Mouse (Mus musculus): ENCODE results near the gene Med15. TPM values are rescaled to one million over a fixed set of nuclear protein-coding genes. Genes with fewer than 3 reads are reported as not detected.

Med15 gene
- 47.4 and 48.0 TPM in 2 replicates for polyA plus RNA-seq (2016; fragmentation: Nextera tagmentation; extraction: Ambion mirVana)

DNA sequence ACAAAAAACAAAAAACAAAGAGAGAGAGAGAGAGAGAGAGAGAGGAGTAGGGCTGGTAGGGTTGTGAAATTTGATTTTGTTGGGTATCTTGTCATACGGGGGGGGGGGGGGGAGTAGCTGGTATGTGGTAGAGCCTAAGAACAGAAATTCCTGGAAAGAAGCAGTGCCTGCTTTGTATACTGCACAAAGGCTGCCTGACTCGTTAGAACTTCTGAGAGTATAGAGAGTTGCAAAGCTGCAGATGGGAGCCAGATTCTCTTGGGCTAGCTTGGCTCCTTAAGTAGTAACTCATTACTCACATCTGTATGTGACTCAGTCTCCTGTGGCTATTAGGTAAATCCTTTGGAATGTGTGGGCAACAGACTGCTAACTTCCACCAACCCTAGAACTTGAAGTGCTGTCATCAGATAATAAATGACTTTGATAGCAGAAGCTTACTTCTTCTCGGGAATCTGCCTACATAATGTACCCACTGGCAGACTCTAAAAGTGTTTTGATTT lies at the start of gene Med15:
Gene Med15, minus strand, starts transcription at position 51 of the 500 bp plus-strand sequence.
- Histone ChIP-seq H3K4me1 (no peaks in the 10 kb centered on the region), H3K27me3 (peaks cover 7% of the 10 kb centered on the region), H3K9ac (replicated peaks) (no peak within 1 kb of the TSS), H3K4me2 (replicated peaks) (no peak within 1 kb of the TSS), H3K27ac (replicated peaks) (no peak within 1 kb of the TSS), H3K4me3 (no peak within 1 kb of the TSS), H3K36me3 (no peaks in the 10 kb centered on the region), H3K9me3 (no peaks in the 10 kb centered on the region)
- ATAC-seq (ENCODE audit: low FRiP score, low read depth): no peak
- WGBS: 71% methylated on average over 3 of the region's 3 CpGs

DNA sequence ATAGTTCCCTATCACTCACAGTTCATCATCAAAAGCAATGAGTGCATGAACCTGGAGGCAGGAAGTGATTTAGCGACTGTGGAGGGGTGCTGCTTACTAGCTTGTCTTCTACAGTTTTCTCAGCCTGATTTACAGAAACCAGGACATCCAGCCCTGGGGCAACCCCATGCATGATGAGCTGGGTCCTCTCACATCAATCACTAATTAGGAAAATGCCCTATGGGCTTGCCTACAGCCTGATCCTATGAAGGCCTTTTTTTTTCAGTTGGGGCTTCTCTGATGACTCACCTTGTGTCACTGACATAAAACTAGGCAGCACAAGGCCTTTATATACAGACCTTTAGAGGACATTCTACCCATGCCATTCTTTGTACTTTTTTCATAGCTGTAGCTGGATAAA lies 47.0 kb upstream of the Med15 start:
- Histone ChIP-seq H3K27ac (replicated peaks) (no peak overlapping the region), H3K4me1 (no peaks in the 10 kb centered on the region), H3K4me2 (replicated peaks) (no peak overlapping the region), H3K9me3 (no peaks in the 10 kb centered on the region), H3K9ac (replicated peaks) (no peak overlapping the region), H3K36me3 (peaks cover 60% of the 10 kb centered on the region), H3K4me3 (no peak overlapping the region), H3K27me3 (no peaks in the 10 kb centered on the region)
- ATAC-seq (ENCODE audit: low FRiP score, low read depth): no peak
- whole genome bisulfite sequencing: 91% methylated on average over 1 of the region's 1 CpGs

DNA sequence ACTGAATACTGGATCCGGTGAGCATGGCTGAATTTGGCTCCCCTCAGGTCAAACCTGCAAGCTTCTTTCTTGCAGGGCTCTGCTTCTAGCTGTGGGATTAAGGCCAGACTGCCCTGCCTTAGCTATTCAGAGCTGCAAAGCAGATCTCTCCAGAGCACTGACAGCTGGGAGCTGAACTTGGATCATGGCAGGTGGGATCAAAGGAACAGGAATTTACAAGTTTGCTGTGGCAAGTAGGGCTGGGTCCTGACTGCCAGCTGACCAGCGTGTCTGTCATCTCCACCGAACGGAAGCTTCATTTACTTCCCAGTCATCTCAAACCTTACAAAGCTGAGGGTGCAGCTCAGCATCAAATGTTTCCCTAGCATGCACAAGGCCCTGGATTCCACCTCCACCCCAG lies 45.5 kb upstream of the Med15 start:
- Histone ChIP-seq H3K36me3 (peaks cover 50% of the 10 kb centered on the region), H3K27ac (replicated peaks) (no peak overlapping the region), H3K9ac (replicated peaks) (no peak overlapping the region), H3K9me3 (no peaks in the 10 kb centered on the region), H3K27me3 (no peaks in the 10 kb centered on the region), H3K4me3 (no peak overlapping the region), H3K4me1 (no peaks in the 10 kb centered on the region), H3K4me2 (replicated peaks) (no peak overlapping the region)
- 89% methylated on average over 4 of the region's 4 CpGs for WGBS
- no peak for ATAC-seq (ENCODE audit: low FRiP score, low read depth)

DNA sequence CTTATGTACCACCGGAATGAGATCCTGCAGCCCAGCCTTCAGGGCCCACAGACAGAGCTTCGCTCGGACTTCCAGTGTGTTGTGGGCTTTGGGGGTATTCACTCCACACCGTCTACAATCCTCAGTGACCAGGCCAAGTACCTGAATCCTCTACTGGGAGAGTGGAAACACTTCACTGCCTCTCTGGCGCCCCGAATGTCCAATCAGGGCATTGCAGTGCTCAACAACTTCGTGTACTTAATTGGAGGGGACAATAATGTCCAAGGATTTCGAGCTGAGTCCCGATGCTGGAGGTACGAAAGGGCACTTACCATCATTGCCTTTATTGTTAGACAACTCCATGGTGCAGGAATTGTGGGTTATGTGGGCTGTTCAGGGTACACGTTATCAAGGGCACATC lies 44.1 kb upstream of the Med15 start:
- Histone ChIP-seq H3K4me3 (no peak overlapping the region), H3K9ac (replicated peaks) (no peak overlapping the region), H3K27me3 (no peaks in the 10 kb centered on the region), H3K4me2 (replicated peaks) (no peak overlapping the region), H3K4me1 (no peaks in the 10 kb centered on the region), H3K36me3 (peaks cover 60% of the 10 kb centered on the region), H3K9me3 (no peaks in the 10 kb centered on the region), H3K27ac (replicated peaks) (no peak overlapping the region)
- no peak for ATAC-seq (ENCODE audit: low FRiP score, low read depth)
- WGBS: 66% methylated on average over 11 of the region's 11 CpGs

DNA sequence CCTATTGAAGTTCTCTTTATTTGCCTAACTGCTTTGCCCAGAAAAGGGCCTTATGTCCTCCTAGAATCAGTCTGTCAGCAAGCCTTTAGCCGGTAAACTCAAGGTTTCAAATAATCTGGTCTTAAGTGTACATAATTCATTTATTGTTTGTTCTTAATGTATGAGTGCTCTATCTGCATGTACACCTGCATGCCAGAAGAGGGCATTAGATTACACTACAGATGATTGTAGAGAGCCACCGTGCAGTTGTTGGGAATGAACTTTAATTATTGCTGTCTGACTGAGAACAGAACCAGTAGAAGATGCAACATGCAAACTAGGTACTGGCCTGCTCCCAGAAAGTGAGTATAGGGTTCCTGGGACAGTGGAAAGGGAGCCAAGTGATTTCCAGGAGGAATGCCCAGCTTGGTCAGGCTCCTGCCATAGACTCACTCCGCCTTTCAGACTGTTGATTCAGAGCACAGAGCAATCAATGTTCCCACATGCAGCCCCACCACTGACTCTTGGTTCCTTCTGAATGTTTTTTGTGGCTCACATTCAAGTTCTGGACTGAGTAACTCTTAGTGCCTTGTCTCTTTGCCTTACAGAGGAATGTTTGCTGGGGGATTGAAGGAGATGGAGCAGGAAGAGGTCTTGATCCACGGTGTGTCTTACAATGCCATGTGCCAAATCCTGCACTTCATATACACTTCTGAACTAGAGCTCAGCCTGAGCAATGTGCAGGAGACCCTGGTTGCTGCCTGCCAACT lies 38.6 kb upstream of the Med15 start:
- no peaks in the 10 kb centered on the region for H3K9me3 ChIP-seq
- no peak overlapping the region for H3K9ac ChIP-seq (replicated peaks)
- H3K27ac ChIP-seq (replicated peaks): no peak overlapping the region
- no peaks in the 10 kb centered on the region for H3K4me1 ChIP-seq
- WGBS: 83% methylated on average over 4 of the region's 4 CpGs
- ATAC-seq (ENCODE audit: low FRiP score, low read depth): no peak
- H3K4me3 ChIP-seq: no peak overlapping the region
- peaks cover 51% of the 10 kb centered on the region for H3K36me3 ChIP-seq
- no peak overlapping the region for H3K4me2 ChIP-seq (replicated peaks)
- no peaks in the 10 kb centered on the region for H3K27me3 ChIP-seq

DNA sequence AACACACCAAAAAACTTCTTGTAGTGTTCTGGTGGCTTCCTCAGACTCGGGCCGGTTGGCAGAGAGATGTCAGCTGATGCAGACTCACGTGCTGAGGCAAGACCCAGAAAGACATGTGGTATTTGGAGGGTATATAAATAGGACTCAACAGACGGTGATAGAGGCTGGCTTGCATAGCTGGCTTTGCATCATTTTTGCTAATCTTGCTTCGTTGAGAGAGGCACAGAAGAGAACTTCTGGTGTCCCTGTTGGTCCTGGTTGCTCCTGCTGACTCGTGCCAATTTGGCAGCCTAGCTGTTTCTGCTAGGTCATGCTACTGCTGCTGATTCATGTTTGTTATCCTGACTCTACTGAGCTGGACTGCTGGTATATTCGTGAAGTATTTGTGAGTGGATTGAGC lies 36.1 kb upstream of the Med15 start:
- Histone ChIP-seq H3K36me3 (peaks cover 64% of the 10 kb centered on the region), H3K4me1 (no peaks in the 10 kb centered on the region), H3K4me2 (replicated peaks) (no peak overlapping the region), H3K4me3 (no peak overlapping the region), H3K27me3 (no peaks in the 10 kb centered on the region), H3K27ac (replicated peaks) (no peak overlapping the region), H3K9me3 (no peaks in the 10 kb centered on the region), H3K9ac (replicated peaks) (no peak overlapping the region)
- ATAC-seq (ENCODE audit: low FRiP score, low read depth): no peak
- 90% methylated on average over 7 of the region's 7 CpGs for WGBS

DNA sequence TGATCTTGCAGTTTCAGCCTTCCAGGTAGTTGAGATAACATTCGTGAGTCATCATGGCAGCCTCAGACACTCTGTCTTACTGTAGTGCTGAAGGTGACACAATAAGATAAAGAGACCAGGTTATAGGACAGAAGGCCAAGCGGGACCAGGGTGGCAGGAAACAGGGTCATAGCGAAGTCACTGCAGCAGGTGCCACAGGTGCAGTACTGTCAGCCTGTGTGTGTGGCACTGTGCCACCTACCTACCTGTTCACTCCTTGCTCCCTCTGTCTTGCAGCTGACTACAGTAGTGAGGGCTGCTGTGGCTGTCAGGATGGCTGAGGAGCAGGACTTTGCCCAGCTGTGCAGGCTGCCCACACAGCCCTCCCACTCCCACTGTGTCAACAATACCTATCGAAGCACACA lies 31.4 kb upstream of the Med15 start:
- Histone ChIP-seq H3K4me1 (peaks cover 24% of the 10 kb centered on the region), H3K9ac (replicated peaks) (no peak overlapping the region), H3K36me3 (peaks cover 43% of the 10 kb centered on the region), H3K4me3 (no peak overlapping the region), H3K4me2 (replicated peaks) (no peak overlapping the region), H3K27ac (replicated peaks) (no peak overlapping the region), H3K9me3 (no peaks in the 10 kb centered on the region), H3K27me3 (no peaks in the 10 kb centered on the region)
- ATAC-seq (ENCODE audit: low FRiP score, low read depth): no peak
- WGBS: 85% methylated on average over 4 of the region's 4 CpGs

DNA sequence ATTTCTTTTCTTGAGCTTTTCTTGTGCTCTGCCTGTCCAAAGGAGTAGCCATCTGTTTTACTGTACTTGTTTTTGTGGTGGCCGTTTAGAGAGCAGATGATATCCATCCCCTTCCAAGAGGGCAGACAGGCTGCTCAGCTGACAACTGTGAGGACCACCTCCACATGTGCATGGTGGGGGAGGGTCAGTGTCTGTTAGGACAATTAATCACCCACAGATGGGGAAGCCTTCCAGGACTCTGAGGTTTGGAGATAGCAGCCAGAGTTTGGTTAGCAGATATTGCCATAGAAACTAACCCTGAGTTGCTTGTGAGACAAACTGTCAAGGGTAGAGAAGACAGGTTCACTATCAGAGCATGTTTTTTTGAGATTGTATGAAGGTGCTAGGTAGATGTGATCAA lies 28.4 kb upstream of the Med15 start:
- Histone ChIP-seq H3K4me2 (replicated peaks) (no peak overlapping the region), H3K9me3 (no peaks in the 10 kb centered on the region), H3K27me3 (peaks cover 19% of the 10 kb centered on the region), H3K36me3 (peaks cover 19% of the 10 kb centered on the region), H3K9ac (replicated peaks) (no peak overlapping the region), H3K4me3 (no peak overlapping the region), H3K4me1 (peaks cover 29% of the 10 kb centered on the region), H3K27ac (replicated peaks) (no peak overlapping the region)
- ATAC-seq (ENCODE audit: low FRiP score, low read depth): no peak
- WGBS: 91% methylated on average over 1 of the region's 1 CpGs

DNA sequence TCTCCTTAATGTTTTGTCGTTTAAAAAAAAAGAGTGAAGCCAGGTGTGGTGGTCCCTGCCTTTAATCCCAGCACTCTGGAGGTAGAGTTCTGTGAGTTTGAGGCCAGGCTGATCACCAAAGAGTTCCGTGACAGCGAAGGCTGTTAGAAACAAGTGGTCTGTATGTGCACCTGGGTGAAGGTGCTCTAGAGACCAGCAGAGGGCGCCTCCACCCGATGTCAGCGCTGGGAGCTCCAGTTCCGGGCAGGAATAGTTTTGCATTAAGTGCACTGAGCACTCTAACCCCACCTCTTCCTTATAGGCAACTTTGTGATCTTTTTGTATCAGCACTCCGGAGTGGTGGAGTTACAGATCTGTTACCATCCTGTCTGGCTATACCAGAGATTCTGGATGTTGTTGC lies 28.0 kb upstream of the Med15 start:
- Histone ChIP-seq H3K9me3 (no peaks in the 10 kb centered on the region), H3K36me3 (peaks cover 14% of the 10 kb centered on the region), H3K9ac (replicated peaks) (no peak overlapping the region), H3K4me1 (peaks cover 29% of the 10 kb centered on the region), H3K4me3 (peak overlapping the region; percentile 59), H3K4me2 (replicated peaks) (peak overlapping the region; percentile 72), H3K27me3 (peaks cover 19% of the 10 kb centered on the region), H3K27ac (replicated peaks) (no peak overlapping the region)
- ATAC-seq (ENCODE audit: low FRiP score, low read depth): no peak
- 43% methylated on average over 8 of the region's 8 CpGs for WGBS

DNA sequence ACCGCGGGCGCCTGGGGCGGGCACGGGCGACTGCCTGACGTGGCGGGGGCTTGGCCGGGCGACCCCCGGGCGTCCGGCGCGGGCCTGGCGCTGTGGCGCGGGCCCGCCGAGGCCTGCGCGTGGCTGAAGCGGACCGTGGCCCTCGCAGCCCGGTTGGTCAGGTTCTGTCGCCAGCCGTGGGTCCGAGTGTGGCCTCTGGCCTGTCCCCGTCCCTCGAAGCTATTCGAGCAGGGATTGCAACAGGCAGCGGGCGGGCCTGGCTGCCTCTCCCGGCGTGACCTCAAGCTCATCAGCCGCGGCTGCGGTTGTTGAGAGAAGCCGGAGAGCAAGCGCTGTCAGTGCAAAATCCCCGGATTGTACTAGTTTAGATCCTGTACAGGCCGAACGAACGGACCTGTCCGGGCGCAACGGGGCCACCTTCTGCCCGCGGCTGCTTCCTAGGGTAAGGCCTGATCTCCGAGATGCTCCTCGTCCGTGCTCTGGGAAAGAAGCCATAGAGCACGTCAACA lies 27.2 kb upstream of the Med15 start:
- peak overlapping the region; percentile 59 for H3K4me3 ChIP-seq
- WGBS: 3% methylated on average over 41 of the region's 54 CpGs
- ATAC-seq (ENCODE audit: low FRiP score, low read depth): 0 out of 2 replicates have a peak, but pooled peaks have one; percentile 1
- no peaks in the 10 kb centered on the region for H3K9me3 ChIP-seq
- H3K36me3 ChIP-seq: peaks cover 8% of the 10 kb centered on the region
- H3K27me3 ChIP-seq: peaks cover 19% of the 10 kb centered on the region
- peaks cover 29% of the 10 kb centered on the region for H3K4me1 ChIP-seq
- peak overlapping the region; percentile 72 for H3K9ac ChIP-seq (replicated peaks)
- H3K27ac ChIP-seq (replicated peaks): peak overlapping the region; percentile 60
- H3K4me2 ChIP-seq (replicated peaks): peak overlapping the region; percentile 72

DNA sequence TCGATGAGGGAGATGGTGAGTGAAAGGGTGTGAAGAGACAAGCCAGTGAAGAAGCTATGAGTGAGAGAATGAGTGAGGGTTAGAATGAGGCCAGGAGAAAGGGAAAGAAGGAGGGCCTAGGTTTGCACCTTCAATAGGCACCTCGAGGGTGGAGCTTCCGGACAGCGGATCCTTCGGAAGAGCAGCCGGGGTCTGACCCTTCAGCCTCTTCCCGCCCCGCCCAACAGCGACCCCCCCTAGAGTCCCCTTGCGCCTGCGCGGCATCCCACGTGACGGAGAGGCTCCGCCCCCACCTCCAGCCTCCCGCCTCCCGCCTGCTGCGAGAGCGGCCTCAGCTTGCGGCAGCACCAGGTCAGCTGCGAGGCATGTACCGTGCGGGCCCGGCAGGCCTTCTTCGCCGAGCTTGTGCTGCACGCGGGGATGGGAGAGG lies 26.7 kb upstream of the Med15 start, which contains the start of gene Klhl22:
Gene Klhl22, plus strand, starts transcription at position 275 of the 430 bp plus-strand sequence.
- peak within 1 kb of the TSS; percentile 72 for H3K9ac ChIP-seq (replicated peaks)
- peak; percentile 94 for ATAC-seq (ENCODE audit: low FRiP score, low read depth)
- no peaks in the 10 kb centered on the region for H3K9me3 ChIP-seq
- H3K4me2 ChIP-seq (replicated peaks): peak within 1 kb of the TSS; percentile 72
- peaks cover 29% of the 10 kb centered on the region for H3K4me1 ChIP-seq
- peak within 1 kb of the TSS; percentile 59 for H3K4me3 ChIP-seq
- WGBS: under 1% methylated on average over 27 of the region's 28 CpGs
- H3K27ac ChIP-seq (replicated peaks): peak within 1 kb of the TSS; percentile 60
- H3K27me3 ChIP-seq: peaks cover 19% of the 10 kb centered on the region
- peaks cover 5% of the 10 kb centered on the region for H3K36me3 ChIP-seq

DNA sequence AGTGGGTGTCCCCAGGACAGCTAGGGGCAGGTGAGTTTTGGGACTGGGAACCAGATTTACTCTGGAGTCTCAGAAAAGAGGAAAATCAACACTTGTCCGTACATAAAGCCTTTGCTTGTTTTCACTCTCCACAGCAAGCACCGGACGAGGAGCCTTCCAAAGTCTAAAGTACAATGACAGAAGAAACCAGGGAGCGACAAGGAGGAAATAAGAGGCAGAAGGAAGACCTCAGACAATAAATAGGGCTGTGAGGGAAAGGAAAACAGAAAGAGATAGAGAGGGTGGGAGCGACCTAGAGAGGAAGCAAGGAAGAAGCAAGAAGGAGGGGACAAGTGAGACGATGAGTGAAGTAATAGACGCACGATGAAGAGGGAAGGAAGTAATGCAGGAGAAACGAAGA lies 26.2 kb upstream of the Med15 start:
- Histone ChIP-seq H3K36me3 (0 out of 2 replicates have a peak, but pooled peaks cover under 1% of the 10 kb centered on the region), H3K4me1 (peaks cover 29% of the 10 kb centered on the region), H3K4me2 (replicated peaks) (peak overlapping the region; percentile 72), H3K27ac (replicated peaks) (no peak overlapping the region), H3K9me3 (no peaks in the 10 kb centered on the region), H3K27me3 (peaks cover 19% of the 10 kb centered on the region), H3K9ac (replicated peaks) (peak overlapping the region; percentile 72; the same call in 1 of the 2 replicates), H3K4me3 (peak overlapping the region; percentile 59)
- 60% methylated on average over 9 of the region's 9 CpGs for WGBS
- ATAC-seq (ENCODE audit: low FRiP score, low read depth): peak; percentile 10; the same call in 1 of the 2 replicates

All from midbrain, embryonic 12.5 days (tissue).